Mouse (Mus musculus) intestine, embryonic 15.5 days (tissue): ENCODE data around the gene Evi5l. TPM values are rescaled to one million over a fixed set of nuclear protein-coding genes. Genes with fewer than 3 reads are reported as not detected.
"Not testable (repeated sequence)": the region's sequence is repeated elsewhere in the genome, so short reads cannot be mapped to it uniquely, and the experiment has no call there.

Source experiments
- ATAC-seq: fragments of 200-750 bp; cut with Nextera tagmentation; 2 replicates; pipeline ENCODE4 v1.8.0; 2017; ENCODE audit warnings: moderate TSS enrichment, moderate library complexity
- H3K27ac ChIP-seq: fragments of 300-500 bp; sonication (generic); 2 replicates; pipeline ENCODE4 v1.5.1; 2015; ENCODE audit warnings: mild to moderate bottlenecking, inconsistent platforms
- H3K27me3 ChIP-seq: fragments of 300-500 bp; sonication (generic); replicated peaks from 2 replicates; pipeline ENCODE4 v1.6.1; 2015; ENCODE audit warnings: inconsistent platforms
- H3K36me3 ChIP-seq: fragments of 300-500 bp; sonication (generic); 2 replicates; pipeline ENCODE4 v1.6.1; 2015; ENCODE audit warnings: inconsistent platforms
- H3K4me1 ChIP-seq: fragments of 300-500 bp; sonication (generic); replicated peaks from 2 replicates; pipeline ENCODE4 v1.6.1; 2015; ENCODE audit warnings: inconsistent platforms
- H3K4me2 ChIP-seq: fragments of 300-500 bp; sonication (generic); replicated peaks from 2 replicates; pipeline ENCODE4 v1.6.1; 2015; ENCODE audit warnings: mild to moderate bottlenecking, inconsistent platforms
- H3K4me3 ChIP-seq: fragments of 300-500 bp; sonication (generic); replicated peaks from 2 replicates; pipeline ENCODE4 v1.5.1; 2015; ENCODE audit warnings: inconsistent platforms
- H3K9ac ChIP-seq: fragments of 300-500 bp; sonication (generic); 2 replicates; pipeline ENCODE4 v1.6.1; 2015; ENCODE audit warnings: inconsistent platforms
- H3K9me3 ChIP-seq: fragments of 300-500 bp; sonication (generic); 2 replicates; pipeline ENCODE4 v1.6.1; 2016; ENCODE audit warnings: inconsistent platforms
- WGBS: fragments of 180-500 bp; shearing (Covaris S2); methylation state at CpG from one replicate; pipeline ENCODE4 v1.1.7; 2015; 5-methylcytosine and 5-hydroxymethylcytosine counted together
- polyA plus RNA-seq: library from polyadenylated mRNA; unstranded; fragments of >200 nt; fragmentation: Nextera tagmentation; extraction: Ambion mirVana; gene quantifications from 2 replicates; pipeline ENCODE4 v1.2.1, GENCODE M21; 2015

The Evi5l gene
- polyA plus RNA-seq, 1 experiment from 2014 or later = 18.9 TPM

DNA sequence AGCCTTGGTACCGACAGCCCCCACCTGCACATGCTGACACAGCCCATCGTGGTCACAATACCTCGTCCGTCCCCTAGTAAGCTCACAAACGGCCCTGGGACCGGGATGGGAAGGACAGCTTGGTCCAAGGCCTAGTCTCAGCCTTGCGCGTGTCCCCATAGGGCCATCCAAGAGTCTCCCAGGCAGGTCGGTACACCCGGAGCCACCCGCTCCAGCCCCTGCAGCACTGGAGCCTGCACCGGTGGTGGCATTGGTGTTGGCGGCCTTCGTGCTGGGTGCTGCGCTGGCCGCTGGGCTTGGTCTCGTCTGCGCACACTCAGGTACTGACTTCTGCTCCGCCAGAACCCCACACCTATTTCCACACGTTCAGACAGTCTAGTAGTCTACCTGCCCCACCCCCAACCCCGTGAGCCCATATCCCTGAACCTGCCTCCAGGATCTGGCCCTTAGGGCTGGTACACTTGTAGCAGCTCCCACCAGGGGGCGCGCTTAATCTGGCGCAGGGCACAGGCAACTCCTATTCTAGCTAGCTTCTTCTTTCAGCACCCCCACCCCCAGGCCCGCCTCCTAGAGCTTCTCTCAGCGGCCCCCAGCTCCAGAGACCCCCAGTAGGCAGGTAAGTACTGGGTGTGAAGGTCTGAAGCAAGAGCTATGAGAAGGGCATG, 84.1 kb downstream of the Evi5l start:
- Histone ChIP-seq H3K4me1 (peaks cover 23% of the 10 kb centered on the region), H3K9me3 (no peaks in the 10 kb centered on the region), H3K27me3 (no peaks in the 10 kb centered on the region), H3K4me3 (no peak overlapping the region), H3K27ac (no peak overlapping the region), H3K4me2 (no peak overlapping the region), H3K9ac (no peak overlapping the region), H3K36me3 (peaks cover 33% of the 10 kb centered on the region)
- ATAC-seq = peak; percentile 18; the same call in 1 of the 2 replicates
- 39% methylated on average over 26 of the region's 26 CpGs for WGBS

DNA sequence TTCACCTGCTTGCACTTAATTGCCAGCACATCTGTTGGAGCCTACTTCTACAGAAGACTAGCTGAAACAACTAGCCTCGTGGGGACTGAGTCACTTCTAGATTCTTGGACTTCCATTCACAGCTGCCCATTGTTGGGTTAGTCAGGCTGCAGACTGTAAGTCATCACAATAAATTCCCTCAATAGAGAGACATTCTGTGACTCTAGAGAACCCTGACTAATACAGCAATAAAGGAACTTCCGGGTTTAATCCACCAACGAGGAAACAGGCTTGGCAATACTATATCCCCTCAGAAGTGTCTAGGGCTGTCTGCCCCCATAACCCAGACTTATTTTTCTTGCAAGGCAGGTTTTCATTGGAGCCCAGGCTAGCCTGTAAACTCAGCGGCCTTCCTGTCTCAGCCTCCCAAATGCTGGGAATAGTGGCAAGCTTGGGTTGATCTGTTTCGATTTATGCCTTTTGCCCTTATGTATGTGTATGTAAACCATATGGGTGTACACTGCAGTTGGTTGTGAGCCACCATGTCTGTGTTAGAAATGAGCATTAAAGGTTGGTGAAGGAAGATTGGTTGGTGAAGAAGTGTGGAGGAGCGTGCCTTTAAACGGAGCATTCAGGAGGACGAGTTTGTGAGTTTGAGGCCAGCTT, 85.9 kb downstream of the Evi5l start:
- 0 out of 2 replicates have a peak, but pooled peaks have one; percentile 0 for ATAC-seq
- Histone ChIP-seq H3K27ac (peak overlapping the region; percentile 28; the same call in 1 of the 2 replicates), H3K9ac (peak overlapping the region; percentile 98; the same call in 1 of the 2 replicates), H3K4me2 (peak overlapping the region; percentile 77), H3K4me1 (peaks cover 27% of the 10 kb centered on the region), H3K36me3 (peaks cover 22% of the 10 kb centered on the region), H3K4me3 (peak overlapping the region; percentile 99), H3K27me3 (no peaks in the 10 kb centered on the region), H3K9me3 (no peaks in the 10 kb centered on the region)
- 45% methylated on average over 8 of the region's 8 CpGs for WGBS

DNA sequence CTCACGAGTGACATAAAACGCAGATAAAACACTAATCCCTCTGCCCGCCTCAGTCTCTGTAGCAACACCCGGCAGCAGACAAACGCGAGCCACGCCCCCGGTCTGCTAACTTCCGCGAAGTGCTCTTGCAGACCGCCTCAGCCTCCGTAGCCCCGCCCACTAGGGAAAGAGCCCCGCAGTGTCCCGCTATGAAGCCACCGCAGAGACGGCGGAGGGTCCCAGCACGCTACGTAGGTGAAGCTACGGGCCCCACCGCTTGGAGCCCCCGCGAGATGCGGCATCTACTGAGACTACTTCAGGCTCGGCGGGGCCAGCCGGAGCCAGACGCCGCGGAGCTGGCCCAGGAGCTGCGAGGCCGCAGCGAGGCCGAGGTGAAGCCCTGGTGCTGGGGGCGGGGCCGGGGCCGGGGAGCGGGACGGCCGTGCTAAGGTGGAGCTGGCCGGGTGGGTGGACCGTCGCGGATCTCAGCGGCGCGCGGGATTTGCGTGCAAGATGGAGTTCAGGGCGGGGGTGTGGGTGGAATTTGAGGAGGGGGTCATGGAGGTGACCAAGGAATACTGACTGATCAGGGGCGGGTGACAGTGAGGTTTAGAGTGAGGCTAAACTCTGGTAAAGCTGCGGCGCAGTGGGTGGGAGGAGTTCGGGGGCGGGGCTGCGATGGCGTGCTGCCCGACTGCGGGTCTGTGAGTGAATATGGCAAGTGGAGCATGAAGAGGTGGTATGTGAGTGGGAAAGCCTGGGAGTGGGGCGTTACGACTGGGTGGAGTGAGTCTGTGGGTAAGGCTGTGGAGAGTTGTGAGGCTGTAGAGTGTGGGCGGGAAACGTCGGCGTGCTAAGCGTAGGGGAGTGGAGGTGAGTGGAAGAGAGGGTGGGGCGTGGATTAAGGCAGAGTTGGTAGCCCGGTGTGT, 86.8 kb downstream of the Evi5l start, which contains the start of gene Snapc2:
TSS of gene Snapc2 (plus strand) at position 147 of the 908 bp plus-strand sequence.
- peak within 1 kb of the TSS; percentile 99 for H3K4me3 ChIP-seq
- under 1% methylated on average over 69 of the region's 69 CpGs for WGBS
- H3K27me3 ChIP-seq = no peaks in the 10 kb centered on the region

DNA sequence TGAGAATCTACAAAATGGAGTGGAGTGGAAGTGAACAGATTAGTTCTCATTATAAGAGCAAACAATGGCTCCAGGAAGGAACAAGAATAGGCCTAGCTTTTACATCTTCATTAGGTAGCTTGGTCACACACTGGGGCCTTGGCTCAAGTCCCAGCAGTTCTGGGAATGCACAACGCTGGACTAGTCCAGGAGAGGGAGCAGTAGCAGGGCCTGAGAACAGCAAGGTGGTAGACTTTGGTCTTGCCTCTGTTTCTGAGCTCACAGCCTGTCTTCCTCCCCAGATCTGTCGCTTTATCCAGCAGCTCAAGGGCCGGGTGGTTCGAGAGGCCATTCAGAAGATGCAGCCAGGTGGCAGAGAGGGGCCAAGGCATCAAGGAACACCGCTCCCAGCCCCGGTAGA, 87.6 kb downstream of the Evi5l start:
- 58% methylated on average over 6 of the region's 6 CpGs for WGBS
- Histone ChIP-seq H3K9ac (no peak overlapping the region; the same call in 1 of the 2 replicates), H3K4me3 (peak overlapping the region; percentile 99), H3K9me3 (no peaks in the 10 kb centered on the region), H3K27me3 (no peaks in the 10 kb centered on the region), H3K36me3 (peaks cover 21% of the 10 kb centered on the region), H3K4me2 (peak overlapping the region; percentile 77), H3K27ac (0 out of 2 replicates have a peak overlapping the region, but pooled peaks have one; percentile 29), H3K4me1 (peaks cover 39% of the 10 kb centered on the region)
- ATAC-seq = no peak

More for the DNA sequence above, 86.8 kb downstream of the Evi5l start, which contains the start of gene Snapc2:
- H3K9me3 ChIP-seq = no peaks in the 10 kb centered on the region
- peak within 1 kb of the TSS; percentile 77 for H3K4me2 ChIP-seq
- H3K27ac ChIP-seq = peak within 1 kb of the TSS; percentile 95
- H3K4me1 ChIP-seq = peaks cover 36% of the 10 kb centered on the region
- peak; percentile 93 for ATAC-seq
- H3K9ac ChIP-seq = peak within 1 kb of the TSS; percentile 98
- peaks cover 21% of the 10 kb centered on the region for H3K36me3 ChIP-seq

DNA sequence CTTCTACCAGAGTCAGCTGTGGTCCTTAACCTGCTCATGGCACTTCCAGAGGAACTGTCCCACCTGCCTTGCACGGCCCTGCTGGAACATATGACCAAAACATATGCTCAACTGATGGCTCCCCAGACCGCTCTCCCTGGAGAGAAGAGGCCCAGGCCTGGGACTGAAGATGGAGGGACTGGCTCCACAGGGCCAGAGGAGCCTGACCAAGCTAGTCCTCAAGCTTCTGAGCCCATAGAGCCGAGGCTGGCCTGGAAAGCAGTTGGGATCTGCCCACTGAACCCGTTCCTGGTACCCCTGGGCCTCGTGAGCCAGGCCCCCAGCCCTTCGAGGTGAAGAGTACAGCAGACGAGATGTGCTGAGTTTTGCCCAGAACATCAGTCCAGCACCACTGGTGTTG, 89.1 kb downstream of the Evi5l start:
- H3K27ac ChIP-seq, ATAC-seq, H3K27me3 ChIP-seq, H3K9ac ChIP-seq, H3K9me3 ChIP-seq, H3K4me3 ChIP-seq, H3K4me2 ChIP-seq: not testable (repeated sequence)
- WGBS = 84% methylated on average over 7 of the region's 7 CpGs
- H3K36me3 ChIP-seq = peaks cover 23% of the 10 kb centered on the region
- H3K4me1 ChIP-seq = peaks cover 40% of the 10 kb centered on the region

DNA sequence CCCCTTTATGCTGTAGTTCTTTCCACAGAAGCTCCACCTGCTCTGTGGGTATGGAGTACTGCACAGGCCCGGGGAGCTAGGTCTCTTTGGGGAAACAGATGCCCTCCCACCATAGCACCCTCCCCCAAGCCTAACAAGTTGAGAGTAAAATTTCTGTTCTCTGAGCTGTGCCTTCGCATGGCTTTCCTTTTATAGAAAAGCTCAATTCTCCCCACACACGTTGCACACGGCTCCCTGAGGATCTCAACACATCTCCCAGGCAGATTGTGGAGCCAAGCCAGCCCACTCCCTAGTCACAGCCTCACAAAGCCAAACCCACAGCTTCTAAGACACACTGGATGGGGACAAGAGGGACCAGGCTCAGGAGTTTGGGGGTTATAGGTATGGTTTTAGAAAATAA, 90.5 kb downstream of the Evi5l start:
- peaks cover 37% of the 10 kb centered on the region for H3K4me1 ChIP-seq
- peaks cover 32% of the 10 kb centered on the region for H3K36me3 ChIP-seq
- H3K27me3 ChIP-seq = no peaks in the 10 kb centered on the region
- WGBS = 55% methylated on average over 4 of the region's 4 CpGs
- 0 out of 2 replicates have a peak overlapping the region, but pooled peaks have one; percentile 87 for H3K4me2 ChIP-seq
- no peak overlapping the region for H3K4me3 ChIP-seq
- H3K9me3 ChIP-seq = no peaks in the 10 kb centered on the region
- no peak overlapping the region for H3K9ac ChIP-seq
- peak overlapping the region; percentile 73; the same call in 1 of the 2 replicates for H3K27ac ChIP-seq
- no peak for ATAC-seq

DNA sequence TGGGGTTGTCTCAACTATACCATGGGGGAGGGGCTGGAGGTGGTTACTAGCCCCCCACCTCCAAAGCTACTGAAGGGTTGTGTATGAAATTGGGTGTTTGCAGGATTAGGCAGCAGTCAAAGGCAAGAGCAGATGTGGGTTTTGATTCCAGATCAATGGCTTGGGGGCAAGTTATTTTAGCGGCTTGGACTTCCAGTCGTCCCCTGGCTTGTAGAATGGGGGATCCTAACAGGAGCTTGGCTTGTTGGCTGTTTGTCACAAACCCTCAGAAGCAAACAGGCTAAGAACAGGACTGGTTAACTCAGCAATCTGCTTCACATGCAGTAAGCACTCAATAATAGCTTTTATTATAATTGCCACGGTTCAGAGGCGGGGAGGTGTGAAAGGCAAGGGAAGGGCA, 91.0 kb downstream of the Evi5l start:
- Histone ChIP-seq H3K27me3 (no peaks in the 10 kb centered on the region), H3K9me3 (no peaks in the 10 kb centered on the region), H3K4me2 (peak overlapping the region; percentile 87), H3K36me3 (peaks cover 34% of the 10 kb centered on the region), H3K4me3 (no peak overlapping the region), H3K4me1 (peaks cover 34% of the 10 kb centered on the region), H3K9ac (0 out of 2 replicates have a peak overlapping the region, but pooled peaks have one; percentile 65), H3K27ac (peak overlapping the region; percentile 73; the same call in 1 of the 2 replicates)
- no peak for ATAC-seq
- 82% methylated on average over 4 of the region's 4 CpGs for WGBS

DNA sequence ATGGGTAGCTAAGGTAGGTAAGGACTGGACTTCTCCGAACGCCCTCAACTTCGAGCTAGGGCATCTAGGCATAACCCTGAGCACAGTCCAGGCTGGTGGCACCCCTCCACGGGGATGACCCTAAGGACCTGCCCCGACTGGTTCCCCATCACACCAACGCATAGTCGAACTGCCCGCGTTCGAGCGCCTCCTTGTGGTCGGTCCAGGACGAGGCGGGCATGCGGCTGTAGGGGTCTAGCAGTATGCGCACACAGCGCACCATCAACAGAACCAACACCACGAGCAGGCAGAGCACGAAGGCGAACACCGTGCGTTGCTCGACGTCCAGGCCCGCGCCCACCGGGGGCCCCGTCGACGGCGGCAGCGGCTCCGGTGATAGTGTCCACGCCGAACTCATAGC, 91.9 kb downstream of the Evi5l start:
- Histone ChIP-seq H3K27ac (peak overlapping the region; percentile 73), H3K4me2 (peak overlapping the region; percentile 87), H3K27me3 (no peaks in the 10 kb centered on the region), H3K9ac (peak overlapping the region; percentile 65), H3K4me1 (peaks cover 30% of the 10 kb centered on the region), H3K9me3 (no peaks in the 10 kb centered on the region), H3K4me3 (peak overlapping the region; percentile 73), H3K36me3 (peaks cover 42% of the 10 kb centered on the region)
- ATAC-seq = peak; percentile 49
- 1% methylated on average over 35 of the region's 35 CpGs for WGBS

DNA sequence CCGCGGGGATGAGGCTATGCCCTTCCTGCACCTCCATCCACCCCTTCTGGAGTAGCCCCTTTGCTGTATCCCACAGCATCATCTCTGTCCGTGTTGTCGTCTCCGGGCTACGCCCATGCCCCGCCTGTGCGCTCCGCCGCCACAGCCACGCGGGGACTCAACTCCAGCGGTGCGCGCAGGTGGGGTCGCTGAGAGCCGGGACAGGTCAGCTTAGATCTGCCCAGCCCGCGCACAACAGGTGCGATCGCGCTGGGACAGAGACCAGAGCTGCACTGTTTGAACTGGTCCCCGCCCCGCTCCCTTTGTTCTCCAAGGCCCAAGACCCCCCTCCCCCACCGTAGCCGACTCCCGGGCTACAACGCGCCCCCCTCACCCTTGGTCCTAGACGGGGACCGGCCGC, 92.3 kb downstream of the Evi5l start:
- H3K27me3 ChIP-seq = no peaks in the 10 kb centered on the region
- peak overlapping the region; percentile 65 for H3K9ac ChIP-seq
- 0% methylated on average over 32 of the region's 32 CpGs for WGBS
- peaks cover 30% of the 10 kb centered on the region for H3K4me1 ChIP-seq
- no peaks in the 10 kb centered on the region for H3K9me3 ChIP-seq
- peak overlapping the region; percentile 87 for H3K4me2 ChIP-seq
- peaks cover 43% of the 10 kb centered on the region for H3K36me3 ChIP-seq
- peak; percentile 75 for ATAC-seq
- H3K4me3 ChIP-seq = peak overlapping the region; percentile 73
- peak overlapping the region; percentile 73 for H3K27ac ChIP-seq

DNA sequence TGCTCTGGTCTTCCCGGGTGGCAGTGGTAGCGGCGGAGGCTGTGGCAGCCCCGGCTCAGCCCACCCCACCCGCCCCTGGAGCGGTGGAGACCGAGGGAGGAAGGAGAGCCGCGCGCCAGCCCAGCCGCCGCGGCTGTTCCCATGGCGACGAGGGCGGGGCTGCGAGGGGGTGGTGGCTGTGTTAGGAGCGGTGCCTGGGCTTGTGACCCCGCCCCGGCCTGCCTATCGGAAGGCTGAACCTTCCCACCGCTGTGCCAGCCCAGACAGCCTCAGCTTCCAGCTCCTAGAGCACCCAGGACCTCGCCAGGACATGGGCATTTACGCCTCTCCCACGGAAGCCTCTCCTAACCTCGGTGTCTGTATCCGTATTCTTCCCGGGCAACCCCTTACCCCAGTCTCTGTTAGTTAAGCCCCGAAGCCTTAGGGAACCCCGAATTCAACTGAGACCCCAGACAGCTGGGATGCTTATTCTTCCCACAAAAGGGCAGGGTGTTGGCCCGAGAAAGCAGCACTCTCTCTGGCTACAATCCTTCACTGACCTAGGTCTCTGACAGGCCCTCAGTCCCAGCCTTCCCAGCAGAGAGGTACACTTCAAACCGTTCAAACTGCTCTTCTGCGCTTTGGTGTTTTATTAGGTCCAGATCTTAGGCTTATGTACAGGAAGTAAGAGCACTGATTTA, 92.9 kb downstream of the Evi5l start, which contains the start of gene Ctxn1:
TSS of gene Ctxn1 (minus strand) at position 150 of the 680 bp plus-strand sequence.
- Histone ChIP-seq H3K4me3 (peak within 1 kb of the TSS; percentile 73), H3K9me3 (no peaks in the 10 kb centered on the region), H3K27ac (peak within 1 kb of the TSS; percentile 73), H3K36me3 (peaks cover 45% of the 10 kb centered on the region), H3K4me1 (peaks cover 27% of the 10 kb centered on the region), H3K9ac (peak within 1 kb of the TSS; percentile 65), H3K4me2 (peak within 1 kb of the TSS; percentile 87), H3K27me3 (no peaks in the 10 kb centered on the region)
- WGBS = 4% methylated on average over 33 of the region's 33 CpGs
- ATAC-seq = peak; percentile 96

DNA sequence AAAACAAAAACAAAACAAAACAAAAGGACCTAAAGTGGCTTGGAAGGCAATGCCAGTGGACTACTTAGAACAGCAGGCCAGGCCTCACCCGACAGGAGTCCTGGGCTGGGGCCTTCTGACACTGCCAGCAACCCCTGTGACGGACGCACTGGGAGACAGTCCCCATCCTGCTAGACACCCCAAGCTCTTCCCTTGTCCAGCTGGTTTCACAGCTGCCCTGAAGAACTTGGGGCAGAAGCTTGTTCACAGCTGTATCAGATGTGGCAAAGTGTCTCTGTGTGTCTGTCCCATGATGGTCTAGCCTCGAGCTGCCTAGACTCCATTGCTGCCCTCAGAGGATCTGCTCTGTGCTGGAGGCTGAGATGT, 93.4 kb downstream of the Evi5l start:
- Histone ChIP-seq H3K4me2 (no peak overlapping the region), H3K4me3 (no peak overlapping the region), H3K36me3 (peaks cover 44% of the 10 kb centered on the region), H3K9ac (no peak overlapping the region), H3K27me3 (no peaks in the 10 kb centered on the region), H3K9me3 (no peaks in the 10 kb centered on the region), H3K4me1 (peaks cover 27% of the 10 kb centered on the region), H3K27ac (0 out of 2 replicates have a peak overlapping the region, but pooled peaks have one; percentile 64)
- no peak for ATAC-seq
- WGBS = 78% methylated on average over 4 of the region's 4 CpGs
